Mouse (Mus musculus) limb, embryonic 14.5 days (tissue): ENCODE measurements around the gene Acad11. TPM values are rescaled to one million over a fixed set of nuclear protein-coding genes. Genes with fewer than 3 reads are reported as not detected.

Experiments
- ATAC-seq: fragments of 200-750 bp; cut with Nextera tagmentation; 2 replicates; pipeline ENCODE4 v1.8.0; 2017; ENCODE audit warnings: low read depth, moderate number of reproducible peaks, moderate TSS enrichment; ENCODE audit not compliant: low FRiP score
- DNase-seq: peaks from one replicate; pipeline ENCODE4 v3.0.0-alpha.2; 2015; ENCODE audit warnings: low spot score
- H3K27ac ChIP-seq: fragments of 300-500 bp; sonication (generic); replicated peaks from 2 replicates; pipeline ENCODE4 v1.5.1; 2014; ENCODE audit warnings: low read depth, mild to moderate bottlenecking, low read length, moderate library complexity, mixed read lengths
- H3K27me3 ChIP-seq: fragments of 300-500 bp; sonication (generic); 2 replicates; pipeline ENCODE4 v1.6.1; 2014; ENCODE audit warnings: low read length, mixed read lengths; ENCODE audit not compliant: control insufficient read depth, insufficient read depth
- H3K36me3 ChIP-seq: fragments of 300-500 bp; sonication (generic); 2 replicates; pipeline ENCODE4 v1.6.1; 2014; ENCODE audit warnings: mild to moderate bottlenecking, low read length, moderate library complexity, mixed read lengths; ENCODE audit not compliant: control insufficient read depth, insufficient read depth
- H3K4me1 ChIP-seq: fragments of 300-500 bp; sonication (generic); 2 replicates; pipeline ENCODE4 v1.6.1; 2014; ENCODE audit warnings: antibody characterized with exemption, low read length, mixed read lengths; ENCODE audit not compliant: control insufficient read depth, insufficient read depth
- H3K4me2 ChIP-seq: fragments of 300-500 bp; sonication (generic); replicated peaks from 2 replicates; pipeline ENCODE4 v1.6.1; 2014; ENCODE audit warnings: low read depth, mild to moderate bottlenecking, low read length, moderate library complexity; ENCODE audit not compliant: severe bottlenecking
- H3K4me3 ChIP-seq: fragments of 300-500 bp; sonication (generic); replicated peaks from 2 replicates; pipeline ENCODE4 v1.5.1; 2014; ENCODE audit warnings: low read length
- H3K9ac ChIP-seq: fragments of 300-500 bp; sonication (generic); 2 replicates; pipeline ENCODE4 v1.6.1; 2014; ENCODE audit warnings: mild to moderate bottlenecking, low read depth, low read length, moderate library complexity; ENCODE audit not compliant: severe bottlenecking
- H3K9me3 ChIP-seq: fragments of 300-500 bp; sonication (generic); 2 replicates; pipeline ENCODE4 v1.6.1; 2016; ENCODE audit warnings: low read length; ENCODE audit not compliant: control insufficient read depth
- POLR2A ChIP-seq: fragments of 200-500 bp; IDR thresholded peaks from 2 replicates; pipeline ENCODE4 v1.8.0; 2012; ENCODE audit warnings: inconsistent platforms, mild to moderate bottlenecking, moderate library complexity, borderline replicate concordance; ENCODE audit not compliant: insufficient read depth, insufficient read length; ENCODE audit errors: extremely low read depth
- WGBS: fragments of 180-500 bp; shearing (Covaris S2); extraction: QIAGEN DNeasy Blood & Tissue Kit; methylation state at CpG from one replicate; pipeline ENCODE4 v1.1.7; 2014; 5-methylcytosine and 5-hydroxymethylcytosine counted together
- polyA plus RNA-seq, 2 experiments: library from polyadenylated mRNA; depleted of rRNA in 1 of 2; stranded (reverse) in 1 of 2; unstranded in 1 of 2; fragments of >200 nt; fragmentation: Nextera tagmentation in 1 of 2; extraction: Ambion mirVana in 1 of 2; gene quantifications; 2 replicates each; pipeline versions ENCODE4 v1.2.1 to v1.2.3; 2012 to 2014

Gene Acad11
- polyA plus RNA-seq, 2 experiments = 11.4 to 14.0 TPM

- H3K27me3 ChIP-seq = no peaks in the 10 kb centered on the region
- no peak for DNase-seq
- no peak for TF ChIP-seq POLR2A
- no peak overlapping the region for H3K4me3 ChIP-seq
- no peak overlapping the region for H3K27ac ChIP-seq
- no peak for ATAC-seq
- H3K36me3 ChIP-seq = no peaks in the 10 kb centered on the region
- H3K9ac ChIP-seq = no peak overlapping the region
- WGBS = 23% methylated on average over 3 of the region's 3 CpGs
- no peaks in the 10 kb centered on the region for H3K9me3 ChIP-seq
- no peak overlapping the region for H3K4me2 ChIP-seq
- peaks cover 5% of the 10 kb centered on the region; the same call in 1 of the 2 replicates for H3K4me1 ChIP-seq
Observed at GRCm38 (mm10) chr9:104101458-104101857, 38.3 kb downstream of the Acad11 start.

GRCm38 (mm10) chr9:104102301-104102700 is 39.1 kb downstream of the Acad11 start:
- H3K9ac ChIP-seq = no peak overlapping the region
- ATAC-seq (no peak), DNase-seq (peak; percentile 69)
- peaks cover 5% of the 10 kb centered on the region; the same call in 1 of the 2 replicates for H3K4me1 ChIP-seq
- no peak overlapping the region for H3K4me3 ChIP-seq
- H3K9me3 ChIP-seq = no peaks in the 10 kb centered on the region
- TF ChIP-seq POLR2A = no peak
- 26% methylated on average over 6 of the region's 6 CpGs for WGBS
- H3K36me3 ChIP-seq = no peaks in the 10 kb centered on the region
- no peak overlapping the region for H3K4me2 ChIP-seq
- H3K27me3 ChIP-seq = no peaks in the 10 kb centered on the region
- no peak overlapping the region for H3K27ac ChIP-seq

- TF ChIP-seq POLR2A = no peak
- WGBS = 55% methylated on average over 2 of the region's 2 CpGs
- H3K27ac ChIP-seq = no peak overlapping the region
Observed at GRCm38 (mm10) chr9:104102901-104103300, 39.7 kb downstream of the Acad11 start.

GRCm38 (mm10) chr9:104104986-104105385 is 41.8 kb downstream of the Acad11 start:
- no peak for TF ChIP-seq POLR2A
- H3K9me3 ChIP-seq = no peaks in the 10 kb centered on the region
- H3K4me3 ChIP-seq = no peak overlapping the region
- H3K9ac ChIP-seq = no peak overlapping the region
- peaks cover 5% of the 10 kb centered on the region; the same call in 1 of the 2 replicates for H3K4me1 ChIP-seq
- no peak overlapping the region for H3K4me2 ChIP-seq
- no peaks in the 10 kb centered on the region for H3K27me3 ChIP-seq
- H3K27ac ChIP-seq = no peak overlapping the region
- no peaks in the 10 kb centered on the region for H3K36me3 ChIP-seq
- ATAC-seq (no peak), DNase-seq (no peak)
- 86% methylated on average over 2 of the region's 2 CpGs for WGBS

More at GRCm38 (mm10) chr9:104102901-104103300, 39.7 kb downstream of the Acad11 start:
- H3K4me1 ChIP-seq = peaks cover 5% of the 10 kb centered on the region; the same call in 1 of the 2 replicates
- DNase-seq (no peak), ATAC-seq (no peak)
- no peak overlapping the region for H3K9ac ChIP-seq
- no peaks in the 10 kb centered on the region for H3K36me3 ChIP-seq
- H3K4me2 ChIP-seq = no peak overlapping the region
- H3K27me3 ChIP-seq = no peaks in the 10 kb centered on the region
- no peak overlapping the region for H3K4me3 ChIP-seq
- no peaks in the 10 kb centered on the region for H3K9me3 ChIP-seq

GRCm38 (mm10) chr9:104106930-104107329 is 43.8 kb downstream of the Acad11 start:
- H3K4me2 ChIP-seq = no peak overlapping the region
- no peak overlapping the region for H3K27ac ChIP-seq
- 65% methylated on average over 9 of the region's 9 CpGs for WGBS
- ATAC-seq = no peak
- H3K27me3 ChIP-seq = no peaks in the 10 kb centered on the region
- DNase-seq = no peak
- H3K4me1 ChIP-seq = peaks cover 3% of the 10 kb centered on the region; the same call in 1 of the 2 replicates
- H3K4me3 ChIP-seq = no peak overlapping the region
- no peak overlapping the region for H3K9ac ChIP-seq
- no peaks in the 10 kb centered on the region for H3K36me3 ChIP-seq
- no peaks in the 10 kb centered on the region for H3K9me3 ChIP-seq
- no peak for TF ChIP-seq POLR2A

- H3K4me1 ChIP-seq = 0 out of 2 replicates have a peak, but pooled peaks cover under 1% of the 10 kb centered on the region
- no peaks in the 10 kb centered on the region for H3K9me3 ChIP-seq
- H3K27me3 ChIP-seq = no peaks in the 10 kb centered on the region
- no peak overlapping the region for H3K9ac ChIP-seq
- no peak for ATAC-seq
- no peak overlapping the region for H3K27ac ChIP-seq
- H3K4me3 ChIP-seq = no peak overlapping the region
- 82% methylated on average over 6 of the region's 6 CpGs for WGBS
- H3K4me2 ChIP-seq = no peak overlapping the region
- TF ChIP-seq POLR2A = no peak
- no peak for DNase-seq
- no peaks in the 10 kb centered on the region for H3K36me3 ChIP-seq
Observed at GRCm38 (mm10) chr9:104107482-104107881, 44.3 kb downstream of the Acad11 start.
